Mouse (Mus musculus) kidney, adult 2 months (tissue): ENCODE measurements around the gene Gm15737.

Experiments
- CTCF ChIP-seq: fragments of 200-500 bp; conservative IDR thresholded peaks from 2 replicates; pipeline ENCODE4 v1.5.1; 2011; ENCODE audit warnings: low read depth, mild to moderate bottlenecking, control low read depth, low read length, moderate library complexity, mixed read lengths; ENCODE audit not compliant: insufficient read depth, insufficient read length
- POLR2A ChIP-seq: fragments of 200-500 bp; IDR thresholded peaks from one replicate; pipeline ENCODE4 v1.6.1; 2011; ENCODE audit warnings: low read depth, low read length, control low read depth

DNA sequence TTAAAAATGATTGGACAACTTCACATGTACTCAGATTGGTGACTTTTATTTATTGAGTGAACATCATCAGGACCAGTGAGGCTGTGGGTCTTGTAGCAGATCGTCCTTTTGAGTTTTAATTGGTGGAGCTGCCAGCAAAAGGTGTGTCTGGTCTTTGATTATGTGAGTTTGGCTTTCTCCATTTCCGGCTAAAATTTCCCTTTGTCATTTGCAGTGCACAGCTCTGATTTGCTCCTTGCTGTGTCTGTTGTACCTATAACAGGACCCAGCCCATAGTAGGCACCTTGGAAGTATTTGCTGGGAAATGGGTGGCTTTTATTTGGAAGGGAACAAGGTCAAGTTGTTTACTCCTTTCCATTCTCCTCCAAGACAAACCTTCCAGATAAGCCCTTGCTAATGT lies 25.7 kb upstream of the Gm15737 start:
- TF ChIP-seq CTCF: no peak
- TF ChIP-seq POLR2A: no peak
